ENCODE assay signal across 8 mouse cellular contexts in the genomic region with DNA sequence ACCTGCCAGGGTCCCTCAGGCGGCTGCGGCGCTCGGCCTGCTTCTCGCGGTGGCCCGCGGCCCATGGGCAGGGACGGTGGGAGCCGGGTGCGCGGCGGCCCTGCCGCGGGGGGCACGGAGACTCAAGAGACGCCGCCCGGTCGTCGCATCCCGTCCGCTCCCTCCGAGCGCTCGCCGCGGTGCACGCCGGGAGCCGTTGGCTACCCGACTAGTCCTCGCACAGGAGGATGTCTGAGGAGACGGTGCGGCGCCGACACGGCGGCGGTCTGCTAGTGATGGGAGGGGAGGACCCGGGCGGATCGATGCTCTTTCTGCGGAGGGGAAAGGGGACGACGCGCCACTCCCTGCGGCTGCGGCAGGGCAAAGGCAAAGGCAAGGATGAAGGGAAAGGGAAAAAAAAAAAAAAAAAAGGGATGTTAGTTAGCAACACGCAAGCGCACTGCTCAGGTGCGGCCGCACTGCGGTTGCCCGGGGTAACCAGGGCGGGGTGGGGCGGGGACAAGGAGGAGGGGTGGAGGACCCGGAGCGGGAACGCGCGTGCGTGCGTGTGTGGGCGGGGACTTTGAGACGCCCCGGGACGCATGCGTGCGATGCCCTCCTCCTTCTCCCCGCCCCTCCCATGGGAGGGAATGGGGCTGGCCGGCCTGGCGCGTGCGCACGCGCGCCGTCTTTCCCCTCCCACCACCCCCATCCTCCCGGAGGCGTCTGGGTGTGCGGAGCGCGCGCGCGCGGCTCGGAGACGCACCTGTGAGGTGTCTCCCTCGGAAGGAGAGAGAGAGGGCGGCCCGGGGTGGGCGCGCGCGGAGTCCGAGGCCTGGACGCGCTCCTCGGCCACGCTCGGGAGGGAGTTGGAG. TPM values are rescaled to one million over a fixed set of nuclear protein-coding genes. Genes with fewer than 3 reads are reported as not detected.
DNase-seq lines count a peak whose midpoint lies in the region; ATAC-seq and TF ChIP-seq lines count a peak whose summit lies in the region.

Ccdc92 (minus strand) TSS at position 412 of the 854 bp plus-strand sequence.
Zfp664 (plus strand) TSS at position 679 of the 854 bp plus-strand sequence.

- peak; percentile 98 for DNase-seq in MN1 (ENCODE audit: low spot score)
- peak; percentile 96 for DNase-seq in cerebellum, adult 9-10 months
- DNase-seq in hindbrain, embryonic 10.5 days (ENCODE audit: low spot score), result peak; percentile 98
- peak; percentile 98 for DNase-seq in layer of hippocampus, adult 9-11 months
- peak; percentile 99 for DNase-seq in lung, postnatal 0 days (ENCODE audit: low spot score)
- DNase-seq in ovary, postnatal 14 days (ENCODE audit: low spot score), result peak; percentile 92
- peak; percentile 100 for DNase-seq in thymus, postnatal 14 days

- H3K4me1 ChIP-seq in hindbrain, embryonic 10.5 days (replicated peaks), result peaks cover 39% of the 10 kb centered on the region
- 0 out of 2 replicates have a peak, but pooled peaks cover 7% of the 10 kb centered on the region for H3K4me1 ChIP-seq in lung, postnatal 0 days (ENCODE audit: insufficient read depth, low read depth, low read length)

- H3K27me3 ChIP-seq in hindbrain, embryonic 10.5 days (ENCODE audit: insufficient read depth, poor library complexity, severe bottlenecking), result peaks cover 33% of the 10 kb centered on the region
- H3K27me3 ChIP-seq in lung, postnatal 0 days (replicated peaks; ENCODE audit: insufficient read depth, low read length), result peaks cover 12% of the 10 kb centered on the region

- peak within 1 kb of the TSS; percentile 74 for H3K9ac ChIP-seq in lung, postnatal 0 days (replicated peaks; ENCODE audit: low read depth)

- no peak for TF ChIP-seq EP300 in lung, postnatal 0 days (IDR thresholded peaks at IDR 0.05)

- H3K9me3 ChIP-seq in hindbrain, embryonic 10.5 days, result no peaks in the 10 kb centered on the region
- no peaks in the 10 kb centered on the region for H3K9me3 ChIP-seq in lung, postnatal 0 days (ENCODE audit: low read length)

- H3K4me3 ChIP-seq in hindbrain, embryonic 10.5 days, result peak within 1 kb of the TSS; percentile 99
- H3K4me3 ChIP-seq in lung, postnatal 0 days (ENCODE audit: low read depth, low read length), result peak within 1 kb of the TSS; percentile 90

- peak; percentile 81 for ATAC-seq in frontal cortex, adult (ENCODE audit: low TSS enrichment)
- ATAC-seq in lung, postnatal 0 days, result peak; percentile 96

- peak within 1 kb of the TSS; percentile 99 for H3K27ac ChIP-seq in hindbrain, embryonic 10.5 days
- H3K27ac ChIP-seq in lung, postnatal 0 days (ENCODE audit: low read length), result peak within 1 kb of the TSS; percentile 86

- under 1% methylated on average over 103 of the region's 103 CpGs for WGBS in hindbrain, embryonic 10.5 days
- 2% methylated on average over 78 of the region's 103 CpGs for WGBS in lung, postnatal 0 days

- no peak for TF ChIP-seq CTCF in lung, postnatal 0 days (IDR thresholded peaks at IDR 0.05)

- peak within 1 kb of the TSS; percentile 92 for H3K4me2 ChIP-seq in lung, postnatal 0 days (replicated peaks; ENCODE audit: low read depth, low read length)

- H3K36me3 ChIP-seq in hindbrain, embryonic 10.5 days, result peaks cover 27% of the 10 kb centered on the region
- no peaks in the 10 kb centered on the region for H3K36me3 ChIP-seq in lung, postnatal 0 days (ENCODE audit: insufficient read depth, low read length)

RNA-seq across cellular contexts. Expression of gene Ccdc92, which starts in this region (rescaled TPM):
- 15.0 and 20.3 TPM in 2 replicates for polyA plus RNA-seq in hindbrain, embryonic 10.5 days (2016; fragmentation: Nextera tagmentation; extraction: Ambion mirVana)
- 9.8 and 10.7 TPM in 2 replicates for polyA plus RNA-seq in lung, postnatal 0 days (2015; fragmentation: Nextera tagmentation; extraction: Ambion mirVana)

RNA-seq across cellular contexts. Expression of gene Zfp664, which starts in this region (rescaled TPM):
- polyA plus RNA-seq in hindbrain, embryonic 10.5 days (2016; fragmentation: Nextera tagmentation; extraction: Ambion mirVana), result 147 and 161 TPM in 2 replicates
- polyA plus RNA-seq in lung, postnatal 0 days (2015; fragmentation: Nextera tagmentation; extraction: Ambion mirVana), result 79.5 and 90.5 TPM in 2 replicates

Comparison
In these comparisons a context has a peak if more than half of its experiments do, and no peak if none do; other contexts are left out.
1. Peak in every context shown above with its lines: DNase-seq, ATAC-seq, H3K4me3 ChIP-seq and H3K27ac ChIP-seq.